Mouse (Mus musculus): ENCODE data around the gene Hhip.
A peak's percentile ranks its signal among the peaks of the same experiment; 100 is the strongest.

The Hhip gene

GRCm38 (mm10) chr8:80057198-80058174, at the start of gene Hhip:
Hhip (minus strand) TSS chr8:80058006.
- DNase-seq: peak; percentile 68

- no peak for DNase-seq
Measured at GRCm38 (mm10) chr8:80087021-80087420, 29.2 kb upstream of the Hhip start.

- peak; percentile 16 for DNase-seq
Measured at GRCm38 (mm10) chr8:80058193-80058592, 387 bp upstream of the Hhip start.

- DNase-seq: no peak
Measured at GRCm38 (mm10) chr8:80056331-80057070, 1.3 kb downstream of the Hhip start.

GRCm38 (mm10) chr8:80055777-80056176, 2.0 kb downstream of the Hhip start:
- DNase-seq: no peak

GRCm38 (mm10) chr8:80055094-80055493, 2.7 kb downstream of the Hhip start:
- DNase-seq: no peak

GRCm38 (mm10) chr8:80054216-80054615, 3.6 kb downstream of the Hhip start:
- no peak for DNase-seq

GRCm38 (mm10) chr8:80052838-80053237, 5.0 kb downstream of the Hhip start:
- no peak for DNase-seq

- no peak for DNase-seq
Measured at GRCm38 (mm10) chr8:80051494-80051893, 6.3 kb downstream of the Hhip start.

GRCm38 (mm10) chr8:80049256-80050005, 8.4 kb downstream of the Hhip start:
- no peak for DNase-seq

GRCm38 (mm10) chr8:80048256-80048655, 9.6 kb downstream of the Hhip start:
- DNase-seq: no peak

GRCm38 (mm10) chr8:80037644-80038253, 20.1 kb downstream of the Hhip start:
- no peak for DNase-seq

- DNase-seq: no peak
Measured at GRCm38 (mm10) chr8:80032604-80033003, 25.2 kb downstream of the Hhip start.

GRCm38 (mm10) chr8:80031330-80032293, 26.2 kb downstream of the Hhip start:
- no peak for DNase-seq

GRCm38 (mm10) chr8:80029631-80030030, 28.2 kb downstream of the Hhip start:
- DNase-seq: no peak

GRCm38 (mm10) chr8:80020469-80020868, 37.3 kb downstream of the Hhip start:
- DNase-seq: no peak

- no peak for DNase-seq
Measured at GRCm38 (mm10) chr8:80015818-80016217, 42.0 kb downstream of the Hhip start.

GRCm38 (mm10) chr8:80004421-80004820, 53.4 kb downstream of the Hhip start:
- no peak for DNase-seq

- no peak for DNase-seq
Measured at GRCm38 (mm10) chr8:80002313-80002712, 55.5 kb downstream of the Hhip start.

- DNase-seq: no peak
Measured at GRCm38 (mm10) chr8:79995075-79995474, 62.7 kb downstream of the Hhip start.

- no peak for DNase-seq
Measured at GRCm38 (mm10) chr8:79993507-79993906, 64.3 kb downstream of the Hhip start.
